Mouse (Mus musculus) heart, postnatal 10 days (tissue): ENCODE measurements around the gene Adprhl1. TPM values are rescaled to one million over a fixed set of nuclear protein-coding genes. Genes with fewer than 3 reads are reported as not detected.
A peak's percentile ranks its signal among the peaks of the same experiment; 100 is the strongest.

Source experiments
- DNase-seq, 2 experiments: peaks; one replicate each; pipeline ENCODE4 v3.0.0; 2021
- intact Hi-C: fragments of 180-260 bp; cut with DNase I; formaldehyde crosslinking; loops from one replicate; pipeline ENCODE4 v1.15.1; 2025
- total RNA-seq, 2 experiments: library from RNA; stranded (reverse); gene quantifications; 2 replicates each; pipeline ENCODE4 v1.2.3; 2021

Adprhl1 gene
- 100 to 1,000 TPM; 418 to 470 TPM for total RNA-seq

- intact Hi-C loops: no loop called here
- peak; percentile 87 to 91 for DNase-seq
These were observed at the start of gene Adprhl1 for GRCm38 (mm10) chr8:13254019-13254418. Adprhl1 (minus strand) TSS chr8:13254162.

- intact Hi-C loops: no loop called here
- no peak for DNase-seq
These were observed 47.1 kb upstream of the Adprhl1 start for GRCm38 (mm10) chr8:13301036-13301435.

GRCm38 (mm10) chr8:13299571-13299970 is 45.6 kb upstream of the Adprhl1 start:
- intact Hi-C loops: no loop called here

GRCm38 (mm10) chr8:13293677-13294470 is 39.9 kb upstream of the Adprhl1 start:
- no peak for DNase-seq
- intact Hi-C loops: no loop called here

More at GRCm38 (mm10) chr8:13299571-13299970, 45.6 kb upstream of the Adprhl1 start:
- DNase-seq: no peak

- intact Hi-C loops: no loop called here
- peak; percentile 82 to 87 for DNase-seq
These were observed 38.4 kb upstream of the Adprhl1 start for GRCm38 (mm10) chr8:13292364-13292763.

GRCm38 (mm10) chr8:13288646-13289045 is 34.7 kb upstream of the Adprhl1 start:
- no peak for DNase-seq
- intact Hi-C loops: no loop called here

- intact Hi-C loops: no loop called here
- peak; percentile 97 for DNase-seq
These were observed 34.0 kb upstream of the Adprhl1 start, which contains the start of the genes Dcun1d2 and Tmco3 for GRCm38 (mm10) chr8:13287692-13288623. Dcun1d2 (minus strand) TSS chr8:13288131. Tmco3 (plus strand) TSS chr8:13288190.

GRCm38 (mm10) chr8:13287304-13287691 is 33.3 kb upstream of the Adprhl1 start:
- peak; percentile 90 to 93 for DNase-seq
- intact Hi-C loops: no loop called here

- intact Hi-C loops: no loop called here
- no peak for DNase-seq
These were observed 29.2 kb upstream of the Adprhl1 start for GRCm38 (mm10) chr8:13283200-13283599.

- no peak for DNase-seq
- intact Hi-C loops: no loop called here
These were observed 23.0 kb upstream of the Adprhl1 start for GRCm38 (mm10) chr8:13276941-13277447.

GRCm38 (mm10) chr8:13272834-13273233 is 18.9 kb upstream of the Adprhl1 start:
- intact Hi-C loops: no loop called here

GRCm38 (mm10) chr8:13267566-13267965 is 13.6 kb upstream of the Adprhl1 start:
- intact Hi-C loops: no loop called here

More at GRCm38 (mm10) chr8:13272834-13273233, 18.9 kb upstream of the Adprhl1 start:
- no peak for DNase-seq

GRCm38 (mm10) chr8:13263376-13263775 is 9.4 kb upstream of the Adprhl1 start:
- intact Hi-C loops: no loop called here
- DNase-seq: no peak

More at GRCm38 (mm10) chr8:13267566-13267965, 13.6 kb upstream of the Adprhl1 start:
- DNase-seq: no peak

GRCm38 (mm10) chr8:13253413-13253812 is 549 bp downstream of the Adprhl1 start:
- intact Hi-C loops: loop anchor here (1.0 kb wide), 1 partner anchor 94 kb away; the partner anchor contains the start of gene Lamp1
- DNase-seq: peak in 1 of 2 experiments; percentile 31

- intact Hi-C loops: loop anchor here (1.0 kb wide), 1 partner anchor 94 kb away; the partner anchor contains the start of gene Lamp1
- peak; percentile 75 to 76 for DNase-seq
These were observed 1.1 kb downstream of the Adprhl1 start for GRCm38 (mm10) chr8:13252837-13253236.

GRCm38 (mm10) chr8:13244343-13244880 is 9.6 kb downstream of the Adprhl1 start:
- intact Hi-C loops: no loop called here
- DNase-seq: no peak

- DNase-seq: no peak
- intact Hi-C loops: no loop called here
These were observed 10.7 kb downstream of the Adprhl1 start for GRCm38 (mm10) chr8:13242985-13243870.

- peak; percentile 74 to 81 for DNase-seq
- intact Hi-C loops: no loop called here
These were observed 13.3 kb downstream of the Adprhl1 start for GRCm38 (mm10) chr8:13240691-13241090.

- intact Hi-C loops: no loop called here
- DNase-seq: no peak
These were observed 13.9 kb downstream of the Adprhl1 start for GRCm38 (mm10) chr8:13240055-13240454.
